Mouse (Mus musculus) limb, embryonic 12.5 days (tissue): Measurements from ENCODE around the gene Wfdc1. TPM values are rescaled to one million over a fixed set of nuclear protein-coding genes. Genes with fewer than 3 reads are reported as not detected.
A peak's percentile ranks its signal among the peaks of the same experiment; 100 is the strongest.

ENCODE experiments used
- ATAC-seq: fragments of 200-750 bp; cut with Nextera tagmentation; 2 replicates; pipeline ENCODE4 v1.8.0; 2017; ENCODE audit warnings: low read depth, moderate TSS enrichment; ENCODE audit not compliant: insufficient number of reproducible peaks, insufficient read depth, low FRiP score, low TSS enrichment
- H3K27ac ChIP-seq: fragments of 300-500 bp; sonication (generic); 2 replicates; pipeline ENCODE4 v1.5.1; 2016; ENCODE audit warnings: mild to moderate bottlenecking, moderate library complexity
- H3K27me3 ChIP-seq: fragments of 300-500 bp; sonication (generic); 2 replicates; pipeline ENCODE4 v1.6.1; 2016; ENCODE audit warnings: mild to moderate bottlenecking, moderate library complexity
- H3K36me3 ChIP-seq: fragments of 300-500 bp; sonication (generic); 2 replicates; pipeline ENCODE4 v1.6.1; 2016; ENCODE audit warnings: mild to moderate bottlenecking, moderate library complexity
- H3K4me1 ChIP-seq: fragments of 300-500 bp; sonication (generic); replicated peaks from 2 replicates; pipeline ENCODE4 v1.6.1; 2016
- H3K4me2 ChIP-seq: fragments of 300-500 bp; sonication (generic); 2 replicates; pipeline ENCODE4 v1.6.1; 2016; ENCODE audit warnings: mild to moderate bottlenecking, moderate library complexity
- H3K4me3 ChIP-seq: fragments of 300-500 bp; sonication (generic); replicated peaks from 2 replicates; pipeline ENCODE4 v1.5.1; 2016; ENCODE audit warnings: mild to moderate bottlenecking
- H3K9ac ChIP-seq: fragments of 300-500 bp; sonication (generic); replicated peaks from 2 replicates; pipeline ENCODE4 v1.6.1; 2016; ENCODE audit warnings: mild to moderate bottlenecking, moderate library complexity
- H3K9me3 ChIP-seq: fragments of 300-500 bp; sonication (generic); 2 replicates; pipeline ENCODE4 v1.6.1; 2016; ENCODE audit warnings: mild to moderate bottlenecking, moderate library complexity
- WGBS: fragments of 180-500 bp; shearing (Covaris S2); methylation state at CpG from one replicate; pipeline ENCODE4 v1.1.7; 2016; 5-methylcytosine and 5-hydroxymethylcytosine counted together
- polyA plus RNA-seq: library from polyadenylated mRNA; unstranded; fragments of >200 nt; fragmentation: Nextera tagmentation; extraction: Ambion mirVana; gene quantifications from 2 replicates; pipeline ENCODE4 v1.2.1, GENCODE M21; 2016

The Wfdc1 gene
- polyA plus RNA-seq, 1 experiment from 2014 or later, result not detected

DNA sequence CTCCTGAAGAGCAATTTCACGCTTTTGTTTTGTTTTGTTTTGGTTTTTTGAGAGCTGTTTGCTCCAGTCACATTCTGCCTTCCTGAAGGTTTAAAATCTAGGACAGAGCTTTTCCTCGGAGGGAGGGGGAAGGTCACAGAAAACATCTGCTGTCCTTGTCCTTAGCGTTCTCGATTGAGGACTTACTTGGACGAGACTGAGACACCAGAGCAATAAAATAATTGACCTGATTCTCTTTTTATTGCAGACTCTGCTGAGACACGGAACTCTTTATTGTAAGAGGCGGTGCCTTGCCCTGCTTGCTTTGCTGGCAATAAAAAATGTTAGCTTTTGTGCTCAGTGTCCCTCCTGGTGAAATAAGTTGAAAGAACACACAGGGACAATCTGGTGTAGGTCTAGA lies 26.4 kb upstream of the Wfdc1 start:
- no peaks in the 10 kb centered on the region for H3K9me3 ChIP-seq
- peaks cover 26% of the 10 kb centered on the region for H3K4me1 ChIP-seq
- H3K4me3 ChIP-seq, result no peak overlapping the region
- H3K4me2 ChIP-seq, result no peak overlapping the region
- 42% methylated on average over 7 of the region's 7 CpGs for WGBS
- no peak overlapping the region for H3K27ac ChIP-seq
- no peak for ATAC-seq
- peaks cover 14% of the 10 kb centered on the region for H3K27me3 ChIP-seq
- H3K36me3 ChIP-seq, result no peaks in the 10 kb centered on the region
- no peak overlapping the region for H3K9ac ChIP-seq

DNA sequence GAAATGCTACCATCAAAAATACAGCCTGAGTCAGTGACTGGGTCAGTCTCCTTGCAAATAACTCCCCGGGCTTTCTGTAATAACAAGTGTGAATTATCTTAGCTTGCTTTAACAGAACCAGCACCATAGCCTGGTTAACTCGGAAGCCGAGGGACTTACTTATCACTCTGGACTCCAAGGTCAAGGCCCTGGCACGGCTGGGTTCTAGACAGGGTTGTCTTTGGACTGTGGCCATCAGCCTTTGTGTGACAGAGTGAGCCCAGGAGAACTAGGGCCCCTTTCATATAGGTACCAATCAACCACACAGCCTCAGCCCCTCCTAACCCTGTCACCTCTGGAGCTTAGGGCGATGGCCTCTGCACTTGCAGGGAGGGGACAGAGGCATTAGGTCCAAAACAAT lies 25.1 kb upstream of the Wfdc1 start:
- no peak for ATAC-seq
- 81% methylated on average over 5 of the region's 5 CpGs for WGBS

DNA sequence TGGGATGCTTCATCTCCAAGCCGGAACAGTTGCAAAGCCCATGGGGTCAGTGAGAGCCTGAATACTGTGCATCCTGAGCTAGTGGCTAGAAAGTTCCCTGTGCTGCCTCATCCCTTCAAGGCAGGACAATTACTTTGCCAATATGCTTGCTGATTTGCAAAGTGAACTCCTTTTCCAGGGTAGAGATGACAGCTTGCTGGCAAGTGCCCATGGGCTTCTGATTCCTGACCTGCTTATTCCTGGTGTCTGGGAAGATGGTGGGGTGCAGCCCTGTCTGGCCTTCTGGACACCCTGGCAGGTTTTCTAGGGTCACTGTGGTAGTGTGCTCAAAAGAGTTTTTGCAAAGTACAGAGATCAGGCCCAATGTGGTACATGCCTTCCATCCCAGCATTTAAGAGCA lies 23.2 kb upstream of the Wfdc1 start:
- no peaks in the 10 kb centered on the region; the same call in 1 of the 2 replicates for H3K27me3 ChIP-seq
- H3K9ac ChIP-seq, result no peak overlapping the region
- H3K36me3 ChIP-seq, result no peaks in the 10 kb centered on the region
- H3K27ac ChIP-seq, result no peak overlapping the region
- 94% methylated on average over 1 of the region's 1 CpGs for WGBS
- H3K4me1 ChIP-seq, result peaks cover 10% of the 10 kb centered on the region; the same call in 1 of the 2 replicates
- H3K4me2 ChIP-seq, result no peak overlapping the region
- no peaks in the 10 kb centered on the region for H3K9me3 ChIP-seq
- ATAC-seq, result no peak
- no peak overlapping the region for H3K4me3 ChIP-seq

More for the DNA sequence above, 25.1 kb upstream of the Wfdc1 start:
- H3K9me3 ChIP-seq, result no peaks in the 10 kb centered on the region
- no peak overlapping the region for H3K27ac ChIP-seq
- no peak overlapping the region for H3K4me2 ChIP-seq
- no peak overlapping the region for H3K9ac ChIP-seq
- no peak overlapping the region for H3K4me3 ChIP-seq
- peaks cover 4% of the 10 kb centered on the region for H3K27me3 ChIP-seq
- H3K36me3 ChIP-seq, result no peaks in the 10 kb centered on the region
- H3K4me1 ChIP-seq, result peaks cover 16% of the 10 kb centered on the region; the same call in 1 of the 2 replicates

DNA sequence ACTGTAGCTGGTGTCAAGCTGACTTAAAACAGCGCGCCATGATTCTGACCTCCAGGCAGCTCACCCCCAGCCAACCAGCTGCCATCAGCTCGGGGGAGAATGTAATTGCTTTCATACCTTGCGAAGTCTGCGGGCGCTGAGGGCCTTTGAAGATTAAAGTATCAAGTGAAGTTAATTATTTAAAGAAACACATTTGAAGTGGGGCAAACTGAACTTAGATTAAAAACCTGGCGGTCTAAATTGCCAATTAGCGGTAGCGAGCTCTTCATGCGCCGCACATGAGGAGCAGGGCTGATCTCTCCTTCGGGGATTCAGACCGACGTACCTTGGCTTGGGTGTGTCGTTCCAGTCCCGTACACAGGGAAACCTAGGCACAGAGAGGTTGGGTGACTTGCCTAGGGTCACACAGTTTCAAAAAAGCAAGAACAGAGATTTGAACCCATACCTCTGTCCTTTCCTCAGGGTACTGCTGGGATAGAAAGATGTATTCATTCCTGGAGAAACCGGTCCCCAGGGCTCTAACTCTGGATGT lies 21.7 kb upstream of the Wfdc1 start:
- no peak for ATAC-seq
- no peaks in the 10 kb centered on the region for H3K9me3 ChIP-seq
- H3K4me3 ChIP-seq, result no peak overlapping the region
- H3K27ac ChIP-seq, result no peak overlapping the region
- H3K36me3 ChIP-seq, result no peaks in the 10 kb centered on the region
- whole genome bisulfite sequencing, result 49% methylated on average over 17 of the region's 17 CpGs
- no peak overlapping the region for H3K9ac ChIP-seq
- peaks cover 10% of the 10 kb centered on the region; the same call in 1 of the 2 replicates for H3K4me1 ChIP-seq
- no peaks in the 10 kb centered on the region; the same call in 1 of the 2 replicates for H3K27me3 ChIP-seq
- H3K4me2 ChIP-seq, result no peak overlapping the region

DNA sequence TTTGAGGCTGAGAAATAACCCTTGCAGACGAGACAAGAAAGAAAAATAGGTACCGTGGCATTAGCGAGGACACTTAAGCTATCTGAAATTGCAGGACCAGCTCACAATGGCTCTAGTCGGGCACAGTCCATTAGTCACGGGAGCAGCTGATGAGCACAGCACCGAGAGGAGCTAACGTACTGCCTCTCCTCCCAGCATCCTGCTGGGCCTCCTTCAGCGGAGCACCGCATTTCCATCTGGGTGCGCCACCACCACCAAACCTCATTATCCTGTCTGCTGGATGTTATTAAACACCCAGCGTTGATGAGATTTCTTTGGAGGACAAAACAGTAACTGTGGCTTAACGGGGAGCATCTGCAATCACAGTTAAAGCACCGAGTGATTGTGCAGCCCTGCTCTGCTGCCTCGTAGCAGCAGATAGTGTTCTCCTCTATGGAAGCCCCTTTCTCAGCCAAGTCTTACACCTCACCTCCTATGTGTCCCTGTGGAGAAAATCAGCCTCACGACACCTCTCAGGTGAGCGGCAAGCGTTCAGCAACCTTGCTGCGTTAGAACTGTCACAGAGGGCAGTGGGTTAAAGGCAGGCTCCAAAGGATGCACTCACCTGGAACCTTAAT lies 21.1 kb upstream of the Wfdc1 start:
- Histone ChIP-seq H3K4me2 (no peak overlapping the region), H3K4me3 (no peak overlapping the region), H3K27ac (no peak overlapping the region), H3K9ac (no peak overlapping the region), H3K9me3 (no peaks in the 10 kb centered on the region), H3K36me3 (no peaks in the 10 kb centered on the region), H3K27me3 (no peaks in the 10 kb centered on the region; the same call in 1 of the 2 replicates), H3K4me1 (peaks cover 11% of the 10 kb centered on the region; the same call in 1 of the 2 replicates)
- no peak for ATAC-seq
- 63% methylated on average over 18 of the region's 18 CpGs for WGBS

DNA sequence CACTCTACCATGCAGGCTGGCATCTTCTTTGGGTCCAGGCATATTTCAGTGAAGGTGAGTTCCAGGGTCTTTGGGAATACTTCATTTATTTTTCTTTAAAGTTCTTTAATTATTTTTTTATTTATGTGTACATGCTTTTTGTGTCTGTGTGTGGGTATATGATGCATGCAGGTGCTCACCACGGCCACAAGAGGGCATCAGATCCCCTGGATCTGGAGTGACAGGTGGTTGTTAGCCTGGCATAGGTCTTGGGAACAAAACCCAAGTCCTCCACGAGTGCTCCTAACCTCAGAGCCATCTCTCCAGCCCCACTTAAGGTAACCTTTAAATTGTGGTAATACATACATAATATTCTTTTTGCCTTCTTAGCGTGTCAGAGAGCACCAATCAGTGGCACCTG lies 20.0 kb upstream of the Wfdc1 start:
- 72% methylated on average over 3 of the region's 3 CpGs for WGBS
- ATAC-seq, result no peak
- Histone ChIP-seq H3K9me3 (no peaks in the 10 kb centered on the region), H3K27ac (no peak overlapping the region), H3K27me3 (no peaks in the 10 kb centered on the region; the same call in 1 of the 2 replicates), H3K4me2 (no peak overlapping the region), H3K9ac (no peak overlapping the region), H3K4me3 (no peak overlapping the region), H3K36me3 (no peaks in the 10 kb centered on the region), H3K4me1 (peaks cover 16% of the 10 kb centered on the region; the same call in 1 of the 2 replicates)

DNA sequence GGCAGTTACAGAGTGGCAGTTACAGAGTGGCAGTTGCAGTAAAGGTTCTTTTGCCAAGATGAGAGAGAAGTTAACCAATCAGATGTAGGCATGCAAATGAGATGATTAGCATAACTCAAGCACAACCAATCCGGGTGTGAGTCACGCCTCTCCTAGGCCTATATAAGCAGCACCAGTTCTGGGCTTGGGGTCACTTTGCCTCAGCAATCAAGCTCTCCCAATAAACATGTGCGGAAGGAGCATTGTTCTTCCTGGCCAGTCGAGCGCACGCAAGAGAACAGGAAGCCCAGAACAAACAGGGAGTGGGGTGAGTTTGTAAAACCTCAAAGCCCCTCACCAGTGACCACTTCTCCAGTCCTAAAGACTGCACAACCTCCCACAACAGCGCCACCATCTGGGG lies 19.3 kb upstream of the Wfdc1 start:
- Histone ChIP-seq H3K27ac (no peak overlapping the region), H3K4me1 (peaks cover 22% of the 10 kb centered on the region), H3K9me3 (no peaks in the 10 kb centered on the region), H3K36me3 (no peaks in the 10 kb centered on the region), H3K9ac (no peak overlapping the region), H3K4me3 (no peak overlapping the region), H3K27me3 (no peaks in the 10 kb centered on the region; the same call in 1 of the 2 replicates), H3K4me2 (no peak overlapping the region)
- 85% methylated on average over 7 of the region's 7 CpGs for WGBS
- no peak for ATAC-seq

DNA sequence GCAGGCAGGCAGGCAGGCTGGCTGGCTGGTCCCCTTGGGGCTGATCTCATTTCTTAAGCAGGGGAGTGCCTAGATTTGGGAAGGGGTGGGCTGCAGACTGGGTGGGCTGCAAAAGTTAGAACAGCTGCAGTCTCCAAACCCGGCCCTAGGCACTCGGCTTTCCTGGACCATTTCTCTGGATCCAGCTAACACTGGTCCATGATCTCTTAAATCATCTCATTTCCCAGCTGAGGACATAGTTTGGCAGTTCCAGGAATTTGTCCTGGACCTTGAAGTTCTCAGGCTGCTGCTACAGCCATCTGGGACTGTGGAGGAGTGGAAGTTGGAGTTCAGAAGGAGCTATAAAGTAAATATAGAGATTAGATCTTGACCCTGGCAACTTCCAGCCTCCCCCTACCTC lies 14.8 kb upstream of the Wfdc1 start:
- Histone ChIP-seq H3K9me3 (no peaks in the 10 kb centered on the region), H3K27ac (peak overlapping the region; percentile 41; the same call in 1 of the 2 replicates), H3K9ac (no peak overlapping the region), H3K4me1 (peaks cover 22% of the 10 kb centered on the region), H3K4me3 (no peak overlapping the region), H3K4me2 (no peak overlapping the region), H3K36me3 (no peaks in the 10 kb centered on the region), H3K27me3 (no peaks in the 10 kb centered on the region)
- 4% methylated on average over 2 of the region's 2 CpGs for WGBS
- 0 out of 2 replicates have a peak, but pooled peaks have one; percentile 22 for ATAC-seq

DNA sequence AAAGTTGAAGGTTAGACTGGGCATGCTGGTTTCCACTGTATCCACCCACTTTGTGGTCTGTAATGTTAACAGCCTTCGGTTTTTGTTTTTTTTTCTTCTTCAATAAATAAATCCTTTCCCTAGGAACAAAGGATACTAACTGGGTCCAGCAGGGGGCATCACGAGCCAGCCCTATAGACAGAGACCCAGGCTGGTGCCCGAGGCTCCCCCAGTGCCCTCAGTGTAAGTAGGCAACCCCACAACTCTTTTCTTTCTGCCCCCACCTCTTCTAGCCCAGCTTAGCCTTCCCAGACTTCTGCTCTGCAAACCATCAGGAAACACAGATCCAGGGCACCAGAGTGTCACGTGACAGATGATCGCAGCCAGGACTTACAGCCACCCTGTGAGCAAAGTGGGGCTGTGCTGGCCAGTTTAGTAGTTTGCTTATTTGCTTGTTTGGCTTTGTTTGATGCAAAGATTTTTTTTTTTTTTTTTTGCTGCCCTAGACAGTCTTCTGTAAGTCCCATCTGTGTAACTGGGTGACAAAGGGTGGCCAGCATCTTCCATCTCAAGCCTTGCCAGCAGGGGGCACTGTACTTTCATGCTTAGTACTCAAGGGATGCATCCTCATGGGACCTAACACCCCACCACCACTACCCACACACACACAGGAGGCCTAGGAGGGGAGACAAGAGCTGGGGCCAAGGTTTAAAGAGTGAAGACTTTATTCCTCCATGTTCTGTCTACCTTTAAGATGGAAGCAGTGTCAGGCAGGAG lies 9.3 kb upstream of the Wfdc1 start:
- Histone ChIP-seq H3K27ac (no peak overlapping the region), H3K4me1 (peaks cover 16% of the 10 kb centered on the region), H3K36me3 (no peaks in the 10 kb centered on the region), H3K27me3 (no peaks in the 10 kb centered on the region), H3K9me3 (no peaks in the 10 kb centered on the region), H3K4me2 (no peak overlapping the region), H3K9ac (no peak overlapping the region), H3K4me3 (no peak overlapping the region)
- 52% methylated on average over 5 of the region's 5 CpGs for WGBS
- ATAC-seq, result no peak

DNA sequence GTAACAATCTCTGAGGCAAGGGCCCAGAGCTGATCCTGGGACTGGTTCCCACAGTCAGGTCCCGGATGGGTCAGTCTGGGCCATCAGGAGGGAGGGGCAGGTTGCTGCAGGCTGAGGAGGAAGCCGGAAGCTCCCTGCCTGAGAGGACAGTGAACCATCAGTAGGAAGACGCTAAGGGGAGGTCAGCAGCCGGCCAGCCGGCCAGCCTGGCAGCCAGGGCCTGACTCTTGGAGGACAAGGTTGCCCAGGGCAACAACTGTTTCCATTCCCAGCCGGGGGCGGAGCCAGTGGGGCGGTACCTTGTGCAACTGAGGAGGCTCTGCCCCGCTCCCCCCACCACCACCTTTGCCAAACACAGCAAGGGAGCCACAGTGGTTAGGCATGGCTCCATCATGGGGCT lies 5.1 kb upstream of the Wfdc1 start:
- Histone ChIP-seq H3K4me2 (no peak overlapping the region), H3K27me3 (peaks cover 3% of the 10 kb centered on the region; the same call in 1 of the 2 replicates), H3K9me3 (no peaks in the 10 kb centered on the region), H3K4me3 (no peak overlapping the region), H3K36me3 (no peaks in the 10 kb centered on the region), H3K4me1 (peaks cover 7% of the 10 kb centered on the region), H3K27ac (no peak overlapping the region), H3K9ac (peak overlapping the region; percentile 12; the same call in 1 of the 2 replicates)
- 0 out of 2 replicates have a peak, but pooled peaks have one; percentile 23 for ATAC-seq
- 5% methylated on average over 9 of the region's 9 CpGs for WGBS

DNA sequence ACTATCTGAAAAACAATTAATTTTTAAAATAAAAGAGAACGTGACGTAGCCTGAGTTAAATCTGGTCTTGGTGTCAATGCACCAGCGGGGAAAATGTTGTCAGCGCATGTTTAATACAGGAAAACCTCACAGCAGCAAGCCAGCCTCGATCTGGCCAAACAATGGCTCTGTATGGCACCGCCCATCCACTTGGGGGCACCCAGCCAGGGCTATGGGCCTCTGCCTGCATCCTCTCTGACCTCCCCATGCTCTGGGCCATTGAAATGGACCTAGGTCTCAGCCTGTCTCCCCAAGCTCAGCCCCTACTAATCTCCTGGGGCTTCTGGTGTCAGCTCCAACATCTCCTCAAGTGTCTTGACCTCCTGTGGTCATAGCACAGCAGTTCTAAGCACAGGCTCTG lies 4.3 kb upstream of the Wfdc1 start:
- no peaks in the 10 kb centered on the region for H3K9me3 ChIP-seq
- 82% methylated on average over 6 of the region's 6 CpGs for WGBS
- no peaks in the 10 kb centered on the region for H3K36me3 ChIP-seq
- peaks cover 9% of the 10 kb centered on the region for H3K27me3 ChIP-seq
- H3K4me2 ChIP-seq, result no peak overlapping the region
- H3K9ac ChIP-seq, result no peak overlapping the region
- no peak overlapping the region for H3K4me3 ChIP-seq
- no peak for ATAC-seq
- H3K4me1 ChIP-seq, result peaks cover 11% of the 10 kb centered on the region
- no peak overlapping the region for H3K27ac ChIP-seq
